Mouse (Mus musculus) spleen, adult 2 months (tissue): ENCODE data around the gene Dennd5b. TPM values are rescaled to one million over a fixed set of nuclear protein-coding genes. Genes with fewer than 3 reads are reported as not detected.

Experiments
- DNase-seq, 2 experiments: peaks; one replicate each; pipeline versions ENCODE4 v3.0.0 to v3.0.0-alpha.2; 2012 to 2021; ENCODE audit warnings: low spot score in 2 of 2, low read depth in 1 of 2
- H3K27ac ChIP-seq: fragments of 200-500 bp; 2 replicates; pipeline ENCODE4 v1.5.1; 2012; ENCODE audit warnings: low read length, inconsistent platforms; ENCODE audit not compliant: insufficient read depth
- H3K27me3 ChIP-seq: fragments of 200-500 bp; 2 replicates; pipeline ENCODE4 v1.6.1; 2012; ENCODE audit warnings: mild to moderate bottlenecking, moderate library complexity, low read length, inconsistent platforms; ENCODE audit not compliant: control insufficient read depth, insufficient read depth
- H3K36me3 ChIP-seq: fragments of 200-500 bp; 2 replicates; pipeline ENCODE4 v1.6.1; 2012; ENCODE audit warnings: mild to moderate bottlenecking, low read length, inconsistent platforms; ENCODE audit not compliant: control insufficient read depth, insufficient read depth
- H3K4me1 ChIP-seq: fragments of 200-500 bp; 2 replicates; pipeline ENCODE4 v1.6.1; 2011; ENCODE audit warnings: inconsistent platforms; ENCODE audit not compliant: control insufficient read depth, insufficient read depth, insufficient read length
- H3K4me3 ChIP-seq: fragments of 200-500 bp; 2 replicates; pipeline ENCODE4 v1.5.1; 2011; ENCODE audit warnings: mild to moderate bottlenecking, inconsistent platforms; ENCODE audit not compliant: insufficient read depth, insufficient read length; ENCODE audit errors: extremely low read depth
- CTCF ChIP-seq: fragments of 200-500 bp; IDR thresholded peaks from 2 replicates; pipeline ENCODE4 v1.5.1; 2011; ENCODE audit warnings: mild to moderate bottlenecking, inconsistent platforms; ENCODE audit not compliant: insufficient read depth, insufficient read length, insufficient replicate concordance; ENCODE audit errors: extremely low read depth
- POLR2A ChIP-seq: fragments of 200-500 bp; IDR thresholded peaks from 2 replicates; pipeline ENCODE4 v1.6.1; 2011; ENCODE audit warnings: low read depth, low read length, inconsistent platforms
- WGBS: fragments of 180-500 bp; shearing (Covaris S2); methylation state at CpG from one replicate; pipeline ENCODE4 v1.1.7; 2018; 5-methylcytosine and 5-hydroxymethylcytosine counted together
- polyA plus RNA-seq: library from polyadenylated mRNA; depleted of rRNA; stranded (reverse); fragments of >200 nt; gene quantifications from 2 replicates; pipeline ENCODE4 v1.2.3, GENCODE M21; 2012

Gene Dennd5b
- polyA plus RNA-seq, 1 experiment: 5.1 TPM

DNA sequence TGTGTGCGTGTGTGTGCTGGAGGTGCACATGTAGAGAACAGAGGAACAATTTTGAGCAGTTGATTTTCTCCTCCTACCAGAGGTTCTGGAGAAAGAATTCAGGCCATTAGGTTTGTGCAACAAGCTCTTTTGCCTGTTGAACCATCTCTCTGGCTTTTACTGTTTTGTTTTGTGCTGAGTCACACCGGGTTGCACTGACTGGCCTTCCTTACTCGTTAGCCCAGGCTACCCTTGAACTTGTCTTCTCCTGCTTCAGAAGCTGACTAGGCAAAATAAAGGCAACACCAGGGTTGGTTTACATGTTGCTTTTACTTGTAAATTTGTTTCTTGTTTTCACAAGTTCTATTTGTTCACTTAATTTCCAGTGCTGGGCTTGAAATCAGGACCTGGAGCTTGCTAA lies 21.6 kb upstream of the Dennd5b start:
- Histone ChIP-seq H3K27me3 (no peaks in the 10 kb centered on the region), H3K4me1 (no peaks in the 10 kb centered on the region; the same call in 1 of the 2 replicates), H3K27ac (no peak overlapping the region), H3K36me3 (no peaks in the 10 kb centered on the region), H3K4me3 (no peak overlapping the region)
- 83% methylated on average over 3 of the region's 3 CpGs for WGBS
- no peak for DNase-seq
- TF ChIP-seq CTCF (no peak), POLR2A (no peak)

- H3K27me3 ChIP-seq: no peaks in the 10 kb centered on the region
- no peak overlapping the region for H3K27ac ChIP-seq
- H3K4me3 ChIP-seq: no peak overlapping the region
- no peaks in the 10 kb centered on the region; the same call in 1 of the 2 replicates for H3K4me1 ChIP-seq
- TF ChIP-seq CTCF (no peak), POLR2A (no peak)
- 37% methylated on average over 2 of the region's 2 CpGs for WGBS
- H3K36me3 ChIP-seq: no peaks in the 10 kb centered on the region
- peak in 1 of 2 experiments; percentile 29 for DNase-seq
These were observed 18.4 kb upstream of the Dennd5b start for GRCm38 (mm10) chr6:149119853-149120252.

GRCm38 (mm10) chr6:149118935-149119334 lies 17.5 kb upstream of the Dennd5b start:
- TF ChIP-seq POLR2A: no peak
- no peak for TF ChIP-seq CTCF
- H3K4me1 ChIP-seq: no peaks in the 10 kb centered on the region; the same call in 1 of the 2 replicates
- H3K27ac ChIP-seq: no peak overlapping the region
- H3K36me3 ChIP-seq: no peaks in the 10 kb centered on the region
- H3K4me3 ChIP-seq: no peak overlapping the region
- 79% methylated on average over 2 of the region's 2 CpGs for WGBS
- no peaks in the 10 kb centered on the region for H3K27me3 ChIP-seq
- no peak for DNase-seq

DNA sequence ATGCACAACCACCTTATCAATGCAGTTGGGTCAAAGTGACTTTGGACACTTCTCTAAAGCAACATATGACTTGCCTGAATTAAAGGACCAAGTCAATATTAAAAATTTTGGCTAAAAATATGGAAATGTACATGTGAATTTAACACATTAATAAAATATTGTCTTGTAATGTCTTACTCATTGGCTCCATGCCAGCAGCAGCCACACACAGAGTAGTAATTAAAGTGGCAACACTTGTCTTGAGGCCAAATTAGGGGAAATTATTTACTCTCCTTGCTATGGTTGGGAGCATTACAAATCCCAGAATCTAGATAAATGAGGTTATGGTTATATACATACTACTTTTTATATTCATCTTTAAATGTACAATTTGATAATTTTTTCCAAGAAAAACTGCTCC lies 15.5 kb upstream of the Dennd5b start:
- DNase-seq: no peak
- no peak overlapping the region for H3K4me3 ChIP-seq
- H3K27ac ChIP-seq: no peak overlapping the region
- TF ChIP-seq POLR2A: no peak
- no peak for TF ChIP-seq CTCF
- H3K4me1 ChIP-seq: no peaks in the 10 kb centered on the region; the same call in 1 of the 2 replicates
- H3K27me3 ChIP-seq: no peaks in the 10 kb centered on the region
- H3K36me3 ChIP-seq: no peaks in the 10 kb centered on the region

- 81% methylated on average over 2 of the region's 2 CpGs for WGBS
- H3K4me1 ChIP-seq: no peaks in the 10 kb centered on the region
- H3K27me3 ChIP-seq: no peaks in the 10 kb centered on the region; the same call in 1 of the 2 replicates
- no peak overlapping the region for H3K4me3 ChIP-seq
- no peak overlapping the region for H3K27ac ChIP-seq
- no peaks in the 10 kb centered on the region for H3K36me3 ChIP-seq
- no peak for TF ChIP-seq POLR2A
- TF ChIP-seq CTCF: no peak
- DNase-seq: no peak
These were observed 7.4 kb upstream of the Dennd5b start for GRCm38 (mm10) chr6:149108909-149109308.

GRCm38 (mm10) chr6:149107615-149108014 lies 6.1 kb upstream of the Dennd5b start:
- H3K4me3 ChIP-seq: no peak overlapping the region
- no peaks in the 10 kb centered on the region; the same call in 1 of the 2 replicates for H3K27me3 ChIP-seq
- H3K27ac ChIP-seq: no peak overlapping the region
- no peaks in the 10 kb centered on the region for H3K4me1 ChIP-seq
- TF ChIP-seq POLR2A (no peak), CTCF (no peak)
- 69% methylated on average over 3 of the region's 3 CpGs for WGBS
- DNase-seq: no peak
- no peaks in the 10 kb centered on the region for H3K36me3 ChIP-seq

- Histone ChIP-seq H3K4me1 (no peaks in the 10 kb centered on the region; the same call in none of the 2 replicates), H3K27ac (no peak overlapping the region), H3K4me3 (no peak overlapping the region), H3K36me3 (no peaks in the 10 kb centered on the region), H3K27me3 (no peaks in the 10 kb centered on the region; the same call in 1 of the 2 replicates)
- no peak for TF ChIP-seq POLR2A
- no peak for TF ChIP-seq CTCF
- DNase-seq: no peak
- WGBS: 90% methylated on average over 1 of the region's 1 CpGs
These were observed 2.0 kb upstream of the Dennd5b start for GRCm38 (mm10) chr6:149103451-149103850.

- 20% methylated on average over 7 of the region's 7 CpGs for WGBS
- no peak for DNase-seq
- H3K27ac ChIP-seq: no peak overlapping the region
These were observed 413 bp upstream of the Dennd5b start for GRCm38 (mm10) chr6:149101943-149102243.

More at GRCm38 (mm10) chr6:149101943-149102243, 413 bp upstream of the Dennd5b start:
- Histone ChIP-seq H3K36me3 (no peaks in the 10 kb centered on the region), H3K27me3 (no peaks in the 10 kb centered on the region; the same call in 1 of the 2 replicates), H3K4me1 (peaks cover 2% of the 10 kb centered on the region), H3K4me3 (peak overlapping the region; percentile 82; the same call in 1 of the 2 replicates)
- TF ChIP-seq CTCF: no peak
- no peak for TF ChIP-seq POLR2A
